ENCODE assay signal across 17 mouse cellular contexts in genomic region chr9:63331246-63331645, GRCm38 (mm10). TPM values are rescaled to one million over a fixed set of nuclear protein-coding genes. Genes with fewer than 3 reads are reported as not detected.
DNase-seq lines count a peak whose midpoint lies in the region; ATAC-seq and TF ChIP-seq lines count a peak whose summit lies in the region.
"Had no signal": no experiment of that assay in that cellular context is flagged by ENCODE, and none has a peak within 500 bp of the region (broad histone marks: within the 10 kb centered on the region; RNA-seq: fewer than 3 reads in every experiment).

No protein-coding gene starts in this region.

- 78% methylated on average over 6 of the region's 6 CpGs for WGBS in liver, embryonic 14.5 days (ENCODE audit: insufficient replicate concordance)

- H3K4me1 ChIP-seq in liver, embryonic 14.5 days (replicated peaks; ENCODE audit: control insufficient read depth in 2 of 2, insufficient read depth in 2 of 2, low read length in 1 of 2): no peaks in the 10 kb centered on the region
- H3K4me1 ChIP-seq: liver, embryonic 15.5 days had no signal

- H3K36me3 ChIP-seq in liver, embryonic 14.5 days (replicated peaks; ENCODE audit: control insufficient read depth, insufficient read depth, low read depth): no peaks in the 10 kb centered on the region

- no peaks in the 10 kb centered on the region for H3K9me3 ChIP-seq in liver, embryonic 14.5 days (ENCODE audit: control insufficient read depth, low read length)
- H3K9me3 ChIP-seq: liver, embryonic 15.5 days had no signal

- no peak overlapping the region for H3K4me2 ChIP-seq in liver, embryonic 14.5 days (ENCODE audit: low read depth)
- H3K4me2 ChIP-seq: heart, embryonic 11.5 days; liver, embryonic 15.5 days had no signal

- intact Hi-C loops in gastrocnemius, adult 2 months (cut with DNase I): no loop called here

- H3K27me3 ChIP-seq in liver, embryonic 14.5 days (ENCODE audit: control insufficient read depth, insufficient read depth, low read length): no peaks in the 10 kb centered on the region
- H3K27me3 ChIP-seq: liver, embryonic 15.5 days had no signal

- no peak for DNase-seq in gastrocnemius, adult 2 months
- no peak for DNase-seq in gastrocnemius, adult 18-20 months (ENCODE audit: low spot score)
- no peak for DNase-seq in liver, embryonic 14.5 days (ENCODE audit: low read depth in 3 of 3, low spot score in 3 of 3)
- DNase-seq in liver (no peak), A20 (ENCODE audit: low read depth, low spot score) (peak; percentile 13), R1 (ENCODE audit: low read depth, low spot score) (peak; percentile 61)
- no peak for DNase-seq in right cerebral cortex, postnatal 14 days
- DNase-seq in adrenal gland, postnatal 4 days (ENCODE audit: low spot score in 2 of 2): no peak
- DNase-seq: cerebellum, adult 11 months; cerebellum, postnatal 36 days; gastrocnemius, postnatal 25 days; heart, postnatal 36 days; midbrain, embryonic 14.5 days had no signal

- no peak overlapping the region for H3K4me3 ChIP-seq in gastrocnemius, adult 2 months
- no peak overlapping the region for H3K4me3 ChIP-seq in liver, embryonic 14.5 days (ENCODE audit: insufficient read depth in 1 of 2, low read depth in 2 of 2, low read length in 2 of 2)
- H3K4me3 ChIP-seq: liver, embryonic 15.5 days had no signal

- TF ChIP-seq CTCF in gastrocnemius, adult 2 months (IDR thresholded peaks at IDR 0.05): 0 out of 2 replicates have a peak, but pooled peaks have one; percentile 13
- TF ChIP-seq CTCF in liver, embryonic 14.5 days (IDR thresholded peaks at IDR 0.05; ENCODE audit: low read depth): peak; percentile 32

- ATAC-seq in liver, embryonic 14.5 days (ENCODE audit: insufficient read depth): no peak
- ATAC-seq: hindbrain, postnatal 0 days had no signal

- no peak overlapping the region for H3K9ac ChIP-seq in liver, embryonic 14.5 days (replicated peaks)
- H3K9ac ChIP-seq: liver, embryonic 15.5 days had no signal

- no peak overlapping the region for H3K27ac ChIP-seq in gastrocnemius, adult 2 months
- no peak overlapping the region for H3K27ac ChIP-seq in liver, embryonic 14.5 days
- H3K27ac ChIP-seq: hindbrain, postnatal 0 days; liver, embryonic 15.5 days; macrophage had no signal

- no peak for TF ChIP-seq EP300 in liver, embryonic 14.5 days (IDR thresholded peaks at IDR 0.05; ENCODE audit: low read depth)

RNA-seq across cellular contexts. Expression of gene Map2k5, which starts 46.5 kb away (rescaled TPM):
- total RNA-seq in gastrocnemius, adult 2 months (2021): 10 to 100 TPM; 14.3 to 16.4 TPM
- 10 to 100 TPM; 14.1 to 15.5 TPM for total RNA-seq in gastrocnemius, adult 18-20 months (2021)
- 4.8 and 6.1 TPM in 2 replicates for polyA plus RNA-seq in liver, embryonic 14.5 days (2012; rRNA removed)
- polyA plus RNA-seq in liver, embryonic 14.5 days (2014; fragmentation: Nextera tagmentation; extraction: Ambion mirVana): 7.4 and 8.4 TPM in 2 replicates
- total RNA-seq in adrenal gland, postnatal 4 days (2021): 10 to 100 TPM; 44.6 to 46.0 TPM

Comparison
In these comparisons a context has a peak if more than half of its experiments do, and no peak if none do; other contexts are left out.
1. DNase-seq: peak in A20 (single experiment) and R1 (single experiment); none in gastrocnemius, adult 2 months (single experiment), gastrocnemius, adult 18-20 months (single experiment), liver, embryonic 14.5 days (0 of 3), liver (single experiment), right cerebral cortex, postnatal 14 days (single experiment) and adrenal gland, postnatal 4 days (0 of 2).